Mouse (Mus musculus): ENCODE data around the gene Duox1. TPM values are rescaled to one million over a fixed set of nuclear protein-coding genes. Genes with fewer than 3 reads are reported as not detected.

Gene Duox1
- total and polyA plus RNA-seq, 2 experiments from 2014 or later = 0.08 TPM; not detected in 1

- WGBS = 100% methylated on average over 1 of the region's 1 CpGs
- TF ChIP-seq CTCF (IDR thresholded peaks at IDR 0.05; ENCODE audit: low read depth) = no peak
- no peaks in the 10 kb centered on the region for H3K9me3 ChIP-seq (ENCODE audit: low read length)
- no peak for ATAC-seq
- H3K27me3 ChIP-seq (ENCODE audit: insufficient read depth, low read length) = no peaks in the 10 kb centered on the region
- H3K4me3 ChIP-seq (ENCODE audit: low read depth, low read length) = no peak overlapping the region
- no peaks in the 10 kb centered on the region for H3K4me1 ChIP-seq (ENCODE audit: insufficient read depth)
- no peaks in the 10 kb centered on the region for H3K36me3 ChIP-seq (ENCODE audit: insufficient read depth)
- DNase-seq = no peak
- no peak overlapping the region for H3K27ac ChIP-seq (ENCODE audit: low read depth, low read length)
- no peak overlapping the region for H3K4me2 ChIP-seq (ENCODE audit: low read depth)
- no peak overlapping the region for H3K9ac ChIP-seq
Measured at GRCm38 (mm10) chr2:122396150-122396549, 80.7 kb downstream of the Duox1 start.

Other genes starting within 250 kb of the Duox1 start
- gene Spg11, start 197.3 kb upstream of the Duox1 start, total RNA-seq (2014; rRNA removed) = 18.3 and 22.7 TPM in 2 replicates
- 2.7 and 4.5 TPM in 2 replicates for gene Spg11, start 197.3 kb upstream of the Duox1 start, polyA plus RNA-seq (2015; fragmentation: Nextera tagmentation; extraction: Ambion mirVana)
- 46.6 and 90.7 TPM in 2 replicates for gene B2m, start 168.0 kb upstream of the Duox1 start, total RNA-seq (2014; rRNA removed)
- 152 and 178 TPM in 2 replicates for gene B2m, start 168.0 kb upstream of the Duox1 start, polyA plus RNA-seq (2015; fragmentation: Nextera tagmentation; extraction: Ambion mirVana)
- not detected in 2 replicates for gene Trim69, start 155.0 kb upstream of the Duox1 start, total RNA-seq (2014; rRNA removed)
- gene Trim69, start 155.0 kb upstream of the Duox1 start, polyA plus RNA-seq (2015; fragmentation: Nextera tagmentation; extraction: Ambion mirVana) = not detected in 2 replicates
- gene Patl2, start 129.5 kb upstream of the Duox1 start, total RNA-seq (2014; rRNA removed) = not detected in 2 replicates
- gene Patl2, start 129.5 kb upstream of the Duox1 start, polyA plus RNA-seq (2015; fragmentation: Nextera tagmentation; extraction: Ambion mirVana) = not detected in 2 replicates
- not detected in 2 replicates for gene Terb2, start 129.4 kb upstream of the Duox1 start, total RNA-seq (2014; rRNA removed)
- gene Terb2, start 129.4 kb upstream of the Duox1 start, polyA plus RNA-seq (2015; fragmentation: Nextera tagmentation; extraction: Ambion mirVana) = not detected in 2 replicates
- 19.7 and 27.4 TPM in 2 replicates for gene Sord, start 80.9 kb upstream of the Duox1 start, total RNA-seq (2014; rRNA removed)
- 17.7 and 21.2 TPM in 2 replicates for gene Sord, start 80.9 kb upstream of the Duox1 start, polyA plus RNA-seq (2015; fragmentation: Nextera tagmentation; extraction: Ambion mirVana)
- gene Duox2, start 17.2 kb upstream of the Duox1 start, total RNA-seq (2014; rRNA removed) = 0.08 and 0.14 TPM in 2 replicates
- 0.05 TPM in 1 of 2 replicates, not detected in the other for gene Duox2, start 17.2 kb upstream of the Duox1 start, polyA plus RNA-seq (2015; fragmentation: Nextera tagmentation; extraction: Ambion mirVana)
- 0.69 TPM in 1 of 2 replicates, not detected in the other for gene Duoxa2, start 16.8 kb upstream of the Duox1 start, total RNA-seq (2014; rRNA removed)
- gene Duoxa2, start 16.8 kb upstream of the Duox1 start, polyA plus RNA-seq (2015; fragmentation: Nextera tagmentation; extraction: Ambion mirVana) = 0.31 and 0.46 TPM in 2 replicates
- gene Duoxa1, start 1.9 kb upstream of the Duox1 start, total RNA-seq (2014; rRNA removed) = 0.10 and 0.23 TPM in 2 replicates
- 0.25 and 0.46 TPM in 2 replicates for gene Duoxa1, start 1.9 kb upstream of the Duox1 start, polyA plus RNA-seq (2015; fragmentation: Nextera tagmentation; extraction: Ambion mirVana)
- 69.3 and 70.7 TPM in 2 replicates for gene Shf, start 53.5 kb downstream of the Duox1 start, total RNA-seq (2014; rRNA removed)
- 6.7 and 7.7 TPM in 2 replicates for gene Shf, start 53.5 kb downstream of the Duox1 start, polyA plus RNA-seq (2015; fragmentation: Nextera tagmentation; extraction: Ambion mirVana)
- gene Slc28a2, start 110.8 kb downstream of the Duox1 start, total RNA-seq (2014; rRNA removed) = 0.05 and 0.15 TPM in 2 replicates
- gene Slc28a2, start 110.8 kb downstream of the Duox1 start, polyA plus RNA-seq (2015; fragmentation: Nextera tagmentation; extraction: Ambion mirVana) = 0.08 and 0.15 TPM in 2 replicates
- not detected in 2 replicates for gene Gm14085, start 169.3 kb downstream of the Duox1 start, total RNA-seq (2014; rRNA removed)
- gene Gm14085, start 169.3 kb downstream of the Duox1 start, polyA plus RNA-seq (2015; fragmentation: Nextera tagmentation; extraction: Ambion mirVana) = not detected in 2 replicates

All from forebrain, postnatal 0 days (tissue).